Mouse (Mus musculus) forebrain, embryonic 12.5 days (tissue): ENCODE results near the gene Tspan5. TPM values are rescaled to one million over a fixed set of nuclear protein-coding genes. Genes with fewer than 3 reads are reported as not detected.

Experiments
- ATAC-seq: fragments of 200-750 bp; cut with Nextera tagmentation; 2 replicates; pipeline ENCODE4 v1.8.0; 2017; ENCODE audit warnings: moderate TSS enrichment; ENCODE audit not compliant: low FRiP score
- H3K27ac ChIP-seq: fragments of 300-500 bp; sonication (generic); 2 replicates; pipeline ENCODE4 v1.5.1; 2016; ENCODE audit warnings: mild to moderate bottlenecking
- H3K27me3 ChIP-seq: fragments of 300-500 bp; sonication (generic); 2 replicates; pipeline ENCODE4 v1.6.1; 2016; ENCODE audit warnings: mild to moderate bottlenecking
- H3K36me3 ChIP-seq: fragments of 300-500 bp; sonication (generic); replicated peaks from 2 replicates; pipeline ENCODE4 v1.6.1; 2016; ENCODE audit warnings: mild to moderate bottlenecking
- H3K4me1 ChIP-seq: fragments of 300-500 bp; sonication (generic); 2 replicates; pipeline ENCODE4 v1.6.1; 2016
- H3K4me2 ChIP-seq: fragments of 300-500 bp; sonication (generic); 2 replicates; pipeline ENCODE4 v1.6.1; 2016; ENCODE audit warnings: mild to moderate bottlenecking, moderate library complexity
- H3K4me3 ChIP-seq: fragments of 300-500 bp; sonication (generic); replicated peaks from 2 replicates; pipeline ENCODE4 v1.5.1; 2016; ENCODE audit warnings: mild to moderate bottlenecking
- H3K9ac ChIP-seq: fragments of 300-500 bp; sonication (generic); 2 replicates; pipeline ENCODE4 v1.6.1; 2016; ENCODE audit warnings: mild to moderate bottlenecking
- H3K9me3 ChIP-seq: fragments of 300-500 bp; sonication (generic); 2 replicates; pipeline ENCODE4 v1.6.1; 2016
- WGBS: fragments of 180-500 bp; shearing (Covaris S2); methylation state at CpG from one replicate; pipeline ENCODE4 v1.1.7; 2016; 5-methylcytosine and 5-hydroxymethylcytosine counted together
- polyA plus RNA-seq: library from polyadenylated mRNA; unstranded; fragments of >200 nt; fragmentation: Nextera tagmentation; extraction: Ambion mirVana; gene quantifications from 2 replicates; pipeline ENCODE4 v1.2.1, GENCODE M21; 2016

The Tspan5 gene
- polyA plus RNA-seq, 1 experiment from 2014 or later = 62.4 TPM

DNA sequence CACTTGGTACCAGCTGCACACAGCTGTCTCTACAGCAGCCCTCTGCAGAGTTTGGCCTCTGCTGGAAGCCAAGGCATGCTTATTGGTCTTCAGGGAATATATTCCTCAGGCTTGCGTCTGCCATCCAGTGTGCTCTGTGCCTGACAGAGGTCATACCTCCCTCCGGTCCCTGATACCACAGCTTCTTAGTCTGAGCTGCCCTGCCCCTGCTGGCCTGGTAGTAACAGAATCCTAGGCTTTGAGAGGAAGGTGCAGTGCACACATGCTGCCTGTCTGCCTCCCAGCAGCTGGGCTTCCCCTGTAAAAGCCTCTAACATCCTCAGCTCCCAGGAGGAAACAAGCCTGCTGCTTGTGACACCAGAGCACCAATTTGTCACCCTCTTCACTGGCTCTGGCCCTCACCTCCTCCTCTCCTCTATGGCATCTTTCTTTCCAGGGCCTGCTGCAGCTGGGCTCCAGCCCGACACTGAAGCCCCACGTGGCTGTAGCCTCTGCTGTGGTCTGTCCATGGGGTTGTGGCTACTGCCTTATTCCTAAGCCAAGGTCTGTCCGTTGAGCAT, 80.0 kb downstream of the Tspan5 start:
- Histone ChIP-seq H3K9me3 (no peaks in the 10 kb centered on the region), H3K9ac (no peak overlapping the region), H3K27ac (0 out of 2 replicates have a peak overlapping the region, but pooled peaks have one; percentile 15), H3K27me3 (no peaks in the 10 kb centered on the region), H3K36me3 (no peaks in the 10 kb centered on the region), H3K4me1 (peaks cover 47% of the 10 kb centered on the region), H3K4me2 (no peak overlapping the region), H3K4me3 (no peak overlapping the region)
- ATAC-seq = no peak
- 62% methylated on average over 5 of the region's 5 CpGs for WGBS

DNA sequence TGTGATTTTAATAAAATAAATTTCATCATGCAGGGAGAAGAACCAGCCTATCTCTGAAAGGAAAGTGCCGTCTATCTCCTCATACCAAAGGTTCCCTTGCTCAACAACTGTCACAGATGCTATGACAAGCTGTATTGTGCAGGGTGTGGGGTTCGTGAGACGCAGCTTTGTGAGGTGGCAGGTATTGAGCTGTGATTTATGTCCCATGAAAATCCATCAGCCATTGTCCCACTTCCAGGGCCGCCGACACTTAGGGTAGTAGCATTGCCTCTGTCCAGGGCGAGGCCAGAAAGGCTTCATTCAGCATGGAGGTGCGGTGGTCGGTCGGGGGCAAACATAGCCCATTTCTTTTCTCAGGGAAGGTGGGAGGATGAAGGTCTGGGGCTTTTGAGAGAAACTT, 81.9 kb downstream of the Tspan5 start:
- H3K27me3 ChIP-seq = no peaks in the 10 kb centered on the region
- no peak overlapping the region for H3K4me2 ChIP-seq
- no peaks in the 10 kb centered on the region for H3K9me3 ChIP-seq
- no peak overlapping the region for H3K27ac ChIP-seq
- 53% methylated on average over 9 of the region's 9 CpGs for WGBS
- ATAC-seq = no peak
- no peak overlapping the region for H3K9ac ChIP-seq
- peaks cover 47% of the 10 kb centered on the region for H3K4me1 ChIP-seq
- H3K36me3 ChIP-seq = no peaks in the 10 kb centered on the region
- no peak overlapping the region for H3K4me3 ChIP-seq

DNA sequence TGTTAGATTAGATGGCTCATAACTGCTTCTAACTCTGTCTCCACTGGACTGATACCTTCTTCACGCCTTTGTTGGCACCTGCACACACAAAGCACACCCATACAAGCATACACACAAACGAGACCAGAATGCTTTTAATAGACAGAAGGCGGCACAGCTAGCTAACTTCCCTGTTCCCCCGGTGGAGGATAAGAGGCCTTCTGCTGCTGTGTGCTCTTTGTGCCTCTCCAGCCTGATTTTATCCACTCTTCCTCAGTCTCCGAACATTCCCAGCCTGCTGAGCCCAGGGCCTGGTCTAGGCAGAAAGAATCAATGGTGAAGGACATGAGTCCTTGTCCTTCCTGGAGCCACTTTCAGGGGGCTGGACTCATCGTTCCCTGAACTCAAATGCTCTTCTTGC, 83.3 kb downstream of the Tspan5 start:
- H3K9me3 ChIP-seq = no peaks in the 10 kb centered on the region
- ATAC-seq = no peak
- no peak overlapping the region for H3K4me3 ChIP-seq
- no peaks in the 10 kb centered on the region for H3K36me3 ChIP-seq
- H3K4me2 ChIP-seq = no peak overlapping the region
- peaks cover 46% of the 10 kb centered on the region for H3K4me1 ChIP-seq
- 0 out of 2 replicates have a peak overlapping the region, but pooled peaks have one; percentile 5 for H3K27ac ChIP-seq
- H3K27me3 ChIP-seq = no peaks in the 10 kb centered on the region
- H3K9ac ChIP-seq = no peak overlapping the region
- WGBS = 84% methylated on average over 6 of the region's 6 CpGs

DNA sequence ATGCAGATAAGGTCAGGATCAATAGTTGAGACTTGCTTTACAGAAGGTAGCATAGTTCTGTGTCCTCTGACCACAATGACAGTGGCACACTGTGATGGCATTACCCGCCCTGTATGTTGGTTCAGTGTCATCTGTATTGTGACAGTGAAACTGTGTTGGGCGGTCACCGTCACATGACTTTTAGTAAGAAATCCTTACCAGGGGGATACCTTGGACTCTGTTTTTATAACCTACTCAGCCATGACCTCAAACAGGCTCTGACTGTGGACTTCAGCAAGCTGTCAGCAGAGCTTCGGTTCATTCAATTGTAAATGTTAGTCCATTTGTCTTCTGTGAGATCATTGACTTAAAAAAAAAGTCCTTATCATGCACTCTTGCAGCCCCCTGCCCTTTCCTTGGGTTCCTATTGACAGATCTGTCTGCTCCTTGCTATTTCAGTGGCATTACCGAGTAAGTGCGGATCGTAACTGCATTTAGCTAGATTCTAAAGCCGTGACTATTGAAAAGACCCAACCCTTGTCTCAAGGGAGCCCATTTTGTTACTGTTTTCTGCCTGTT, 84.3 kb downstream of the Tspan5 start:
- Histone ChIP-seq H3K36me3 (no peaks in the 10 kb centered on the region), H3K27me3 (no peaks in the 10 kb centered on the region), H3K4me1 (peaks cover 35% of the 10 kb centered on the region), H3K4me2 (no peak overlapping the region), H3K9me3 (no peaks in the 10 kb centered on the region), H3K4me3 (no peak overlapping the region), H3K27ac (no peak overlapping the region), H3K9ac (no peak overlapping the region)
- 84% methylated on average over 8 of the region's 8 CpGs for WGBS
- no peak for ATAC-seq

DNA sequence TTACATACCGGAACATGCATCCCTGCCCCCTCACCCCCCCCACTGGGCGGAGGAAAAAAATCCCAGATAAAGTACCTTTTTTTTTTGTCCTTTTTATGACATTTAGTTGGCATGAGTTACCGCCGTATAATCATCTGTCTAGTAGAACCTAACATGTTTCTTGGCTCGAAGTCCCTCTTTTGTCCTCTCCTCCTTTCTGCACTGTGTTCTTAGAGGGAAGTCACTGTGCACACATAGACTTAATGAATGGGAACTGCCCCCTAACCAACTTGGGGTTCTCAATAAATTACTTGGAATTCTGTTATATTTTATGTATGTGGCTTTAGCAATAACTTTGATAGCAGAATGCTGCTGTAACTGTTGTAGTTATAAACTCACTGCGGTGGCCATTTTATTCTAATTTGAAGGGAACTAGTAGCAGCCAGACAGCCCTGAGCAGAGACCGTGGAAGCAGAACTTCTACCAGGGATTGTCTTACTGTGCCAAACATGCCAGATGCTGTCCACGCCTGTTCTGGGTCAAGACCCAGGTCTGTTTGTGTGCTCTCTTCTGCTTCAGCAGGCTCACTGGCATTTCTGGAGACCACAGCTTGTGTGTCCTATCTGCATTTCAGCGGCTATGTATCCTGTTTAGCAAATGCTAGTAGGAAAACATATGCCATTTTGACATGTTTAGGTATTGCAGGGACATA, 91.0 kb downstream of the Tspan5 start:
- no peak overlapping the region for H3K4me3 ChIP-seq
- no peak overlapping the region for H3K4me2 ChIP-seq
- 85% methylated on average over 9 of the region's 9 CpGs for WGBS

DNA sequence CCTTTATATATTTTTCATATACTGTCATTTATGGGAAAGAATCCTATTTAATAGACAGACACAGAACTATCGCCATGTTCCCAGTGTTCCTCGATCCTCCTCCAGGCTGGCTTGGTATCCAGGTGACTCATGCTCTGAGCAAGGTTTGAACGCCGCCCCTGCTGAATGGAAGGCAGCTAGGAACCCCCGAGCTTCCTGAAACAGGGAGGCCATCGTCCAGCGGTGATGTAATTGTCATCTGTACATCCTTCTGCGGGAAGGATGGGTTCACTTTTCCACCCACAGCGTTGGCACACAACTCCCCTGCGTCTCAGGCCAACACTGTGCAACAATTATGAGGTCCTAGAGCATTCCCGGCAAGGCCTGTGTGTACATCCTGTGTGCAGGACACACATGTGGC, 92.2 kb downstream of the Tspan5 start:
- Histone ChIP-seq H3K27me3 (no peaks in the 10 kb centered on the region), H3K4me1 (peaks cover 6% of the 10 kb centered on the region; the same call in 1 of the 2 replicates), H3K9ac (no peak overlapping the region), H3K9me3 (no peaks in the 10 kb centered on the region), H3K36me3 (no peaks in the 10 kb centered on the region), H3K27ac (no peak overlapping the region), H3K4me3 (no peak overlapping the region), H3K4me2 (no peak overlapping the region)
- WGBS = 91% methylated on average over 11 of the region's 11 CpGs
- ATAC-seq = no peak

More for the DNA sequence above, 91.0 kb downstream of the Tspan5 start:
- H3K9me3 ChIP-seq = no peaks in the 10 kb centered on the region
- no peak overlapping the region for H3K27ac ChIP-seq
- H3K4me1 ChIP-seq = no peaks in the 10 kb centered on the region
- H3K27me3 ChIP-seq = no peaks in the 10 kb centered on the region
- no peak for ATAC-seq
- no peak overlapping the region for H3K9ac ChIP-seq
- H3K36me3 ChIP-seq = no peaks in the 10 kb centered on the region

DNA sequence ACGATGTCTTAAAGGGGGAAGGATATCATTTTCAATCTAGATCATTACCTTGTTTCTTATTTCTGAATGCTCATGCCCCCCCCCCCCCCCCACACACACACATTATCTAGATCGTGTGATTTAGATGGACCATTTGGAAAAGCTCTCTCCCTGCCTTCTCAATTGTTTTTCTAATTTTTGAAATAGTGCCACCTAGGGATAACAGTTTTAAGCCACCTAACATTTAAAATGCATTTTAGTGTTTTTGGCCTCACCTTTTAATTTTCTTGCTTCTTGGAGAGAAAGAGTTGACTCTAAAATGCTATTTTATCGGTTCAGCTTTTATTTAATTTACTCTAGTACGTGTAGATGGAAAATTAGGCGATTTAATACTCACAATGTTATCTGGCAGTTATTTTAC, 94.9 kb downstream of the Tspan5 start:
- H3K4me3 ChIP-seq = no peak overlapping the region
- no peak overlapping the region for H3K27ac ChIP-seq
- H3K9ac ChIP-seq = no peak overlapping the region
- 79% methylated on average over 5 of the region's 5 CpGs for WGBS
- H3K4me2 ChIP-seq = no peak overlapping the region
- H3K27me3 ChIP-seq = no peaks in the 10 kb centered on the region
- H3K36me3 ChIP-seq = no peaks in the 10 kb centered on the region
- no peak for ATAC-seq
- H3K9me3 ChIP-seq = no peaks in the 10 kb centered on the region
- peaks cover 20% of the 10 kb centered on the region for H3K4me1 ChIP-seq

DNA sequence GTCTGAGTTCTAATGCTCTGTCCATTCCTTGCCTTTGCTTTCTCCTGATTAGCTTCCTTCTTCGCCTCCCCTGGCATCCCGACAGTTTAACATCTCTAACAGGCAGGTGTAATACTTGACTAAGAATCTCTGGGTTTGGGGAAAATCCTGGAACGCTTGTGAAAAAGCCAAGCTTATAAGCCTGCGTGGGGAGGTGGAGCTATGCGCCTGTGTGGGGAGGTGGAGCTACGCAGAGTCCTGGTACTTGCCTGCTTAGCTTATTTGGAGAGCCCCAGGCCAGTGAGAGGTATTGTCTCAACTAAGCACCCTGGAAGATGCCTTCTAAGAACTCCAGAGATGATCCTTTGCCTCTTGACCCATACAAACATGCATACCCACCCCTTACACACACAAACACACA, 95.7 kb downstream of the Tspan5 start:
- ATAC-seq = no peak
- Histone ChIP-seq H3K27me3 (no peaks in the 10 kb centered on the region), H3K9me3 (no peaks in the 10 kb centered on the region), H3K9ac (no peak overlapping the region), H3K4me1 (peaks cover 20% of the 10 kb centered on the region), H3K36me3 (no peaks in the 10 kb centered on the region), H3K4me2 (no peak overlapping the region), H3K4me3 (no peak overlapping the region), H3K27ac (no peak overlapping the region)
- 89% methylated on average over 6 of the region's 6 CpGs for WGBS

DNA sequence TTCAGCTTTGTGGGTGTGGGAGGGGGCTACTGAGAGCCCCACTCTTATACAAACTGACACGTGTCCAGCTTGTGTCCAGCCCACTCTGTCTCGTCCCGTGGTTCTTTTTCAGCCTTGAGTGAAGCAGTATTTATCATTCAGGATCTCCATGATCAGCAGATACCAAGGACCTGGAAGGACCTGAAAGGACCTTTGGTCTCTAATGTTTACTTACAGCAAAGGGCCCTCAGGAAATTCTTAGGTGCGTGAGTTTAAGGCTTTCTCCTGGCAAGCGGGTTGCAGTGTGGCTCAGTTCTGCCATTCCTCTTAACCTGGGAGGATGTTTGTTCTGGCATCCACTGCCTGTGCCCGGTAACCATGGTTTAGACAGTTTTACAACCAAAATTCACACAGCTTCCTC, 97.7 kb downstream of the Tspan5 start:
- no peak overlapping the region for H3K4me2 ChIP-seq

DNA sequence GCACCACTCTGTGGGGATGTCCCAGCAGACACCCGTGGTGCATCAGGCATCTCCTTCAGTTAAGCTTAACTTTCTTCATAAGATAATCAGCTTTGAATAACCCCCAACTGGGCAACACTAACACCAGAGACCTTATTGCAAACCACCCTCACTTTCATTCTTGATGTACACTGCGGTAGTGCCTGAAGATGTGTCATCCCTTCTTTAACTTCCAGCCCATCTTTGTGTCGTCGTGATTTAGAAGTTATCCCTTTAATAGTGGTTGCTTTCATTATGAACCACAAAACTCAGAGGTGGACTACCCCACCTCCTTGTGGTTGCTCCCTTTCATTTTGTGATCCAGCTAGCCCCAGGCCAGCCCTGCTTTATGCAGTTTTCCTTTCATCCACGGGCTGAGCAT, 99.3 kb downstream of the Tspan5 start:
- no peak for ATAC-seq
- H3K36me3 ChIP-seq = no peaks in the 10 kb centered on the region

More for the DNA sequence above, 97.7 kb downstream of the Tspan5 start:
- Histone ChIP-seq H3K4me1 (peaks cover 20% of the 10 kb centered on the region), H3K36me3 (no peaks in the 10 kb centered on the region), H3K27ac (no peak overlapping the region), H3K27me3 (no peaks in the 10 kb centered on the region), H3K4me3 (no peak overlapping the region), H3K9me3 (no peaks in the 10 kb centered on the region), H3K9ac (no peak overlapping the region)
- WGBS = 90% methylated on average over 6 of the region's 6 CpGs
- ATAC-seq = no peak

DNA sequence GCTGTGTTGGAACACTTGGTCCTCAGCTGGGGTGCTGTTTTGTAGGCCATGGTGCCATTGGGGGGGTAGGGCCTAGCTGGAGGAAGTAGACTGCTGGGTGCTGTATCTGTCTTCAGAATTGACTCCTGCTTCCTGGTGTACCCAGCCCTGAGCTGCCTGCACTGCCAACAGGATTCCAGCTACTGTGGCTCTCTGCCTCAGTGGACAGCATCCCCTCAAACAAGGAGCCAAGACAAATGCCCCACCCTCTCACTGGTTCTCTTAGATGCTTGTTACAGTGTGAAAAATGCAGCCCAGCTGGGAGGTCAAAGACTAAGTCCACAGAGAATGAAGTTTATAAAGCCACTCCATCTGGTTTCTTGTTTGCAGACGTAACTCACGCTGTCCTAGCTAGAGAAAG, 101.2 kb downstream of the Tspan5 start:
- H3K9me3 ChIP-seq = no peaks in the 10 kb centered on the region
- H3K27ac ChIP-seq = no peak overlapping the region
- H3K27me3 ChIP-seq = no peaks in the 10 kb centered on the region
- no peak overlapping the region for H3K9ac ChIP-seq
- H3K4me1 ChIP-seq = peaks cover 20% of the 10 kb centered on the region
- H3K4me2 ChIP-seq = no peak overlapping the region
- 88% methylated on average over 2 of the region's 2 CpGs for whole genome bisulfite sequencing
- no peak for ATAC-seq
- no peak overlapping the region for H3K4me3 ChIP-seq
- no peaks in the 10 kb centered on the region for H3K36me3 ChIP-seq

More for the DNA sequence above, 99.3 kb downstream of the Tspan5 start:
- Histone ChIP-seq H3K4me1 (peaks cover 20% of the 10 kb centered on the region), H3K4me2 (no peak overlapping the region), H3K4me3 (no peak overlapping the region), H3K9ac (no peak overlapping the region), H3K27me3 (no peaks in the 10 kb centered on the region), H3K9me3 (no peaks in the 10 kb centered on the region), H3K27ac (no peak overlapping the region)
- 49% methylated on average over 5 of the region's 5 CpGs for WGBS

DNA sequence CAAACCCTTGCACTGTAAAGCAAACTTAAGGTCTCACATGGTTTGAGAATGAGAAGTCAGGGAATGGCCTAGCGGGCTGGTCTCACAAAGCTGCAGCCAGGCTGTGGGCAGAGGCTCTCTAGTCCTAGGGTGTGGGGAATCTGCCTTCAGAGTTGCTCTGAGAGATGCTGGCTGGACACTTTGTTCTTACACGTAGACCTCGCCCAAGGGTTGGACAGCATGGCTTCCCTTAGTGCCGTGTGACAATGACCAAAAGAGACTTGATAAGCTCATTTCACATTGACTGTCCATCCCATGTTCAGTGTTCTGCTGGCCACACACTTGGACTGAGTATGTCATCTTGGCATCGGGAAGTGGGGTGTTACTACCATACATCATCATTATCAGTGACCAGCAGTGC, 101.6 kb downstream of the Tspan5 start:
- Histone ChIP-seq H3K4me1 (peaks cover 19% of the 10 kb centered on the region), H3K9ac (no peak overlapping the region), H3K4me3 (no peak overlapping the region), H3K4me2 (no peak overlapping the region), H3K9me3 (no peaks in the 10 kb centered on the region), H3K36me3 (no peaks in the 10 kb centered on the region), H3K27me3 (no peaks in the 10 kb centered on the region), H3K27ac (no peak overlapping the region)
- ATAC-seq = no peak
- WGBS = 93% methylated on average over 5 of the region's 5 CpGs

DNA sequence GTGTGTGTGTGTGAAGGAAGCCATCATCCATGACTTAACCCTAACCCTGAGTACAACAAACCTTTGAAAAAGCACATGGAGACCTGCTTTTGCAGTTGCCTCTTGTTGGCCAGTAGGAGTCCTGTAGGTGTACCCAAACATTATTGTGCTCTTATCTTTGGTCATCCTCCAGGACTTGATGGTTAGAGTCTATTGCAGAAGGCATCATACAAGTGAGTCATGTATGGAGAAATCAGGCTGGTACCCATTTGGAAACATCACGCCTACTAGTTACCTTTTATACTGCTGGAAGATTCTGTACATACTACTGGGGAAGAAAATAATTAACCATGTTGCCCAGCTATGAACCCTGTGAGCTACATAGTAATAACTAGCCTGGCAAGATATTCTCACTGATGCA, 103.8 kb downstream of the Tspan5 start:
- no peak overlapping the region for H3K4me3 ChIP-seq
- no peak overlapping the region for H3K4me2 ChIP-seq
- no peaks in the 10 kb centered on the region; the same call in 1 of the 2 replicates for H3K27me3 ChIP-seq
- no peaks in the 10 kb centered on the region for H3K9me3 ChIP-seq
- H3K36me3 ChIP-seq = no peaks in the 10 kb centered on the region
- 100% methylated on average over 1 of the region's 1 CpGs for WGBS
- H3K4me1 ChIP-seq = peaks cover 22% of the 10 kb centered on the region
- H3K27ac ChIP-seq = no peak overlapping the region
- no peak for ATAC-seq
- H3K9ac ChIP-seq = no peak overlapping the region
